Mouse (Mus musculus) spleen, postnatal 14 days (tissue): ENCODE measurements around the gene Tff1.

ENCODE experiments used
- DNase-seq, 2 experiments: peaks; one replicate each; pipeline ENCODE4 v3.0.0; 2021 to 2022; ENCODE audit warnings: low spot score in 2 of 2

Tff1 gene

GRCm38 (mm10) chr17:31165127-31165526 is at the start of gene Tff1:
Tff1 (minus strand) TSS chr17:31165277.
- no peak for DNase-seq

DNA sequence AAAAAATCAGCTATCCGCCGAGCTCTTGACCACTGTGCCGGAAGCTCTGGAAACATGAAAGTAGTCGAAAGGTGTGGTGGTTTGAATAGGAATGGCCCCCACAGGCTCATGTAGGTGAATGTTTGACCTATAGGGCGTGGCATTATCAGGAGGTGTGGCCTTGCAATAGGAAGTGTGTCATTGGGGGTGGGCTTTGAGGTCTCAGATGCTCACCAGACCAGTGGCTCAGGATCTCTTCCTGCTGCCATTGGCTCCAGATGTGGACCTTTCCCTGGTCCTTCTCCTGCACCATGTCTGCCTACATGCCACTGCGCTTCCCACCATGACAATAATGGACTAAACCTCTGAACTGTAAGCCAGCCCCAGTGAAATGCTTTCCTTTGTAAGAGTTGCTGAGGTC is 46.8 kb upstream of the Tff1 start:
- DNase-seq = no peak

DNA sequence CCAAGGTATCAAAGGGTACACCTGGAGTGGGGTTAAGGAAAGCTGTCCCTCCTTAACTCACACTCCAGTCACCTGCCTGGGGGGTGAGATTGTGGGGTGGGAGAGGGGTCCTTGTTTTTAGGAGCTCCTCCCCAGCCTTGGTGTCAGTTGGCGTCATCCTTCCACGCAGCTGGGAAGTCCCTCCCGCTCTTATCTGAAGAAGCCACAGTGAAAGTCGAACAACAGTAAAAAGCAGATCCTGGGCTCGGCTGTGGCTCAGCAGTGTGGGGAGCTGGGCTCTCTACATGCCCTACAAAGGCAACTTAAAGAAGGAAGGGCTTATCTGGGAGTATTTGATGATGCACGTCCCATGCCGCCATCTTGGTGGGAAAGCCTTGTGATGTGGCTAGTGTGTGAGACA is 45.2 kb upstream of the Tff1 start:
- no peak for DNase-seq

GRCm38 (mm10) chr17:31209376-31209930 is 44.4 kb upstream of the Tff1 start:
- DNase-seq = no peak

- DNase-seq = no peak
These were observed 43.6 kb upstream of the Tff1 start for GRCm38 (mm10) chr17:31208654-31209053.

GRCm38 (mm10) chr17:31207771-31208334 is 42.8 kb upstream of the Tff1 start, which contains the start of gene Ubash3a:
Ubash3a (plus strand) TSS chr17:31207873.
- DNase-seq = no peak

- DNase-seq = no peak
These were observed 33.8 kb upstream of the Tff1 start, which contains the start of gene Tmprss3 for GRCm38 (mm10) chr17:31198877-31199276. Tmprss3 (minus strand) TSS chr17:31198977.

- DNase-seq = no peak
These were observed 31.2 kb upstream of the Tff1 start for GRCm38 (mm10) chr17:31196283-31196682.

GRCm38 (mm10) chr17:31195207-31195606 is 30.1 kb upstream of the Tff1 start:
- DNase-seq = no peak

DNA sequence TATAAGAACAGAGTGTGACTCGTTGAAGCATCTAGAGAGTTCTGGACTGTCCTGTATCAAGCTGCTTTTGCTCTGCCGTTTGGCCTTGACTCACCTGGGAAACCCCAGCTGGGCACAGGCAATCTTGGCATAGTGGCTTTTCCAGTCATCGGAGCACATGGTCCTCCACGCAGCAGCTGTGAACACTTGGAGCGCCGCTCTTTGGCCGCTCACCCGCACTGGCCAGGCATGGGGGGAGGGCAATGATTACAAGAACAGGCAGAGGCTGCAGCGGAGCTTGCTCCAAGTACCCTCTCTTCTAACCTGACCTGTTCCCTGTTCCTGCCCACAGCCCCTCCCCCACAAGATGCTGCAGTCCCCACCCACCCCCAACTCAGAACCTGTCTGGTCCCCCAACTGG is 28.3 kb upstream of the Tff1 start:
- DNase-seq = no peak

DNA sequence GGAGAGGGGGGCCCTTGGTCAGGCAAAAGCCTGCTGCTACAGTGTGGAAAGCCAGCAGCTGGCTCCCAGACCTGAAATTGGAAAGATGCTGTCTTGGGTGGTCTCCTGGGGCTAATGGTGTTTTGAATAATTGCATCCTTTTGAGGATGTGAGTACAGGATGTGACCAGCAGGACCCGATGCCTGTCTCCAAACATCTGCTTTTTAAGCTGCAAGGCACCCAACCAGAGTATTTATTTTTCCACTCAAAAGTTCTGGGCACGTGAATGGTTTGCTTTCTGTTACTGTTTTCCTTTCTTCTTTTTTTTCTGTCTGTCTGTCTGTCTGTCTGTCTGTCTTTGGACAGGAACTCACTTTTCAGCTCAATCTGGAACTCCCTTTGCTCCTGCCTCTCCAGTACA is 27.6 kb upstream of the Tff1 start:
- DNase-seq = no peak

GRCm38 (mm10) chr17:31191825-31192224 is 26.7 kb upstream of the Tff1 start:
- no peak for DNase-seq

DNA sequence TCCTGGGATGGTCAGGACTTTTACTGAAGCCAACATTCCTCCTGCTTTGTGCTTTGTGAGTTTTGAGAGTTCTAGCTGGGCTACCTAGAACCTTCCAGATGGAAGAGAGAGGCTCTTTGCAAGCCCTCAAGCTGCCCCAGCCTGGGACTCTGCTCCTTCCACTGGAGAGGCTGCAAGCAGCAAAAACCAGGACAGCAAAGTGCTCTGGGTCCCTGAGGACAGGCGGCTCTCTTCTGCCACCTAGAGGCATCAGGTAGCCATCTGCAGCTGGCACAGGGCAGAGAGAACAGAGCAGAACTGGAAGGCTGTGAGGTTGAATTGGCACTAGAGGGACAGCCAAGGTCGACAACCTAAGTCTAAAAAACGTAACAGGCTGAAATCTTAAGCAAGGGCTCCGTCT is 22.3 kb upstream of the Tff1 start:
- DNase-seq = peak; percentile 42 to 67

DNA sequence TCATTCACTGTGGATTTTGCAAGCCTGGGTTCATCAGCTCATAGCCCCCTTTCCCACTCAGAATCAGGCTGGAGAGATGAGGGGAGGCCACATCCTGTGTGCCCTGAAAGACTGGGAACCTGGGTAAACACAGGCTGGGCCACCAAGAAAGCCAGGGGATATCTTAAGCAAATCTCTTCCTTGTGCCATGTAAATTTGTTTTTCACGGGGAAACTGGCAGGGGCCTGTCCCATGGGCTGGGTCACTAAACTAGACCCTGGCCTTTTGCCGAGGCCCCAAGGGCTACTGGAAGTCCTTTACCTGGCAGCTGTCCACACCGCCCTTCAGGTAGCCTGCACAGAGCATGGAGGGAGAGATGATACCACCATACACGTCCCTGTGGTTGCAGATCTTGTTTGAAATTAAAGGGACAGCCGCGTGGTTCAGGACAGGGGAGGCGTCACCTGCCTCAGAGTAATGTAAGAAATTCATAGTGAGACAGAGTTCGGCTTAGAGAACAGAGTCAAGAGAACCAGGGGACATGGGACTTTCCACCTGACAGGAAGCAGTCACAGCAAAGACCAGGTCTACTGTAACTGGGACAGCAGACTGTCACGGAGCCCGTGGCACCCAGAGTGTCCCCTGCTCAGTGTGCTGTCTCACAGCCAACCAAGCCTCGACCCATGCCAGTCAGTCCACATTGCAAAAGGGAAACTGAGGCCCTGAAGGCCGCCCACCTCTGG is 19.4 kb upstream of the Tff1 start:
- no peak for DNase-seq

- DNase-seq = no peak
These were observed 18.3 kb upstream of the Tff1 start for GRCm38 (mm10) chr17:31183180-31183974.

- no peak for DNase-seq
These were observed 16.4 kb upstream of the Tff1 start for GRCm38 (mm10) chr17:31181490-31181889.

DNA sequence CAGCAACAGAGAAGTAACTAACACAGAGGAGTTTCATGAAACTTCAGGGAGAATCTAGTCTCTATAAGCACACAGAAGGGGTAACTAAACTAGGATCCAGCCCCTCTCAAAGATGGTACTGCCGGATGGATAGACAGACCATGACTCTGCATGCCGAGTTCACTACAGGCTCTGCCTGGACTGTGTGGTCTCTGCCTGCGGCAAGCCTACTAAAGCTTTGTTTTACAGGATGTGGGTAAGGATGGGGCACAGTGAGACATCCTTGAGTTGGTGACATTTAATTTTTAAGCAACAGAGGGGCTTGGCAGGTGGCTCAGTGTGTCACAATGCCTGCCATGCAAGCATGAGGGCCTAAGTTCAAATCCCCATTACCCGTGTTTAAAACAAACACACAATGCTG is 11.2 kb upstream of the Tff1 start:
- DNase-seq = no peak

DNA sequence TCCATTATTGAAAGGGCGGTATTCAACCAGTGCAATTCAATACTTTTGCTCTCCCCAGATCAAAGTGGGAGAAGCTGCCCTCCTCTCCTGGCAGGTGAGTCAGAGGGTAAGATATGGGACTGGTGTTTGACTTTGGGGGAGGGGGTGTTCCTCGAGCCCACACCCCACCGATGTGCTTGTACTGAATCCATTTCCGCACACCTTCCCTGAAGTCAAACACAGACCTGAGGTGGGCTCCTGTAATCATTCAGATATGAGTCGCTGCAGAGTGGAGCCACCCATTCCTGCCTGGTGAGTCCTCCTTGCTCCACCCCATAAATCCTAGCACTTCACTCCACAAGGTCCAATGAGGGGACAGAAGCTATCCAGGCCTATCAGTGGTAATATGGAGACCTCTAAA is 4.7 kb upstream of the Tff1 start:
- DNase-seq = no peak

- DNase-seq = no peak
These were observed 1.3 kb downstream of the Tff1 start for GRCm38 (mm10) chr17:31163821-31164220.

GRCm38 (mm10) chr17:31162607-31163006 is 2.5 kb downstream of the Tff1 start:
- no peak for DNase-seq

- DNase-seq = no peak
These were observed 4.8 kb downstream of the Tff1 start for GRCm38 (mm10) chr17:31160291-31160690.

- no peak for DNase-seq
These were observed 7.2 kb downstream of the Tff1 start for GRCm38 (mm10) chr17:31157921-31158320.
